Mouse (Mus musculus): ENCODE results near the gene Bdkrb1. TPM values are rescaled to one million over a fixed set of nuclear protein-coding genes. Genes with fewer than 3 reads are reported as not detected.

Bdkrb1 gene
- total RNA-seq, 2 experiments from 2014 or later, result not detected

Other genes starting within 250 kb of the Bdkrb1 start
- gene D430019H16Rik, start 149.2 kb upstream of the Bdkrb1 start, total RNA-seq (2014; fragmentation: Nextera tagmentation), result not detected in 2 replicates
- gene D430019H16Rik, start 149.2 kb upstream of the Bdkrb1 start, total RNA-seq (2017), result not detected in 2 replicates
- not detected in 2 replicates for gene Bdkrb2, start 39.9 kb upstream of the Bdkrb1 start, total RNA-seq (2014; fragmentation: Nextera tagmentation)
- not detected in 2 replicates for gene Bdkrb2, start 39.9 kb upstream of the Bdkrb1 start, total RNA-seq (2017)
- 15.5 and 20.6 TPM in 2 replicates for gene Gskip, start 81.7 kb downstream of the Bdkrb1 start, total RNA-seq (2014; fragmentation: Nextera tagmentation)
- gene Gskip, start 81.7 kb downstream of the Bdkrb1 start, total RNA-seq (2017), result 12.5 and 19.1 TPM in 2 replicates
- gene Atg2b, start 82.1 kb downstream of the Bdkrb1 start, total RNA-seq (2014; fragmentation: Nextera tagmentation), result 77.7 and 89.6 TPM in 2 replicates
- 37.7 and 41.3 TPM in 2 replicates for gene Atg2b, start 82.1 kb downstream of the Bdkrb1 start, total RNA-seq (2017)
- 0.22 TPM in 1 of 2 replicates, not detected in the other for gene Ak7, start 102.9 kb downstream of the Bdkrb1 start, total RNA-seq (2014; fragmentation: Nextera tagmentation)
- 0.05 and 0.27 TPM in 2 replicates for gene Ak7, start 102.9 kb downstream of the Bdkrb1 start, total RNA-seq (2017)
- gene Papola, start 181.6 kb downstream of the Bdkrb1 start, total RNA-seq (2014; fragmentation: Nextera tagmentation), result 201 and 263 TPM in 2 replicates
- 192 and 204 TPM in 2 replicates for gene Papola, start 181.6 kb downstream of the Bdkrb1 start, total RNA-seq (2017)

All from megakaryocyte-erythroid progenitor cell, adult 5-6 weeks (primary cell).